Mouse (Mus musculus) adrenal gland, postnatal 4 days (tissue): ENCODE measurements at regions not wholly inside any gene's neighbourhood (a gene's known extent, or its start where the extent isn't known, plus 50 kb on each side); places are given as distances from the start of the nearest gene placed in this dataset.
"Not testable (repeated sequence)": the region's sequence is repeated elsewhere in the genome, so short reads cannot be mapped to it uniquely, and the experiment has no call there.

Source experiments
- DNase-seq, 2 experiments: peaks; one replicate each; pipeline ENCODE4 v3.0.0; 2021 to 2022; ENCODE audit warnings: low spot score in 2 of 2, mixed read lengths in 2 of 2

DNA sequence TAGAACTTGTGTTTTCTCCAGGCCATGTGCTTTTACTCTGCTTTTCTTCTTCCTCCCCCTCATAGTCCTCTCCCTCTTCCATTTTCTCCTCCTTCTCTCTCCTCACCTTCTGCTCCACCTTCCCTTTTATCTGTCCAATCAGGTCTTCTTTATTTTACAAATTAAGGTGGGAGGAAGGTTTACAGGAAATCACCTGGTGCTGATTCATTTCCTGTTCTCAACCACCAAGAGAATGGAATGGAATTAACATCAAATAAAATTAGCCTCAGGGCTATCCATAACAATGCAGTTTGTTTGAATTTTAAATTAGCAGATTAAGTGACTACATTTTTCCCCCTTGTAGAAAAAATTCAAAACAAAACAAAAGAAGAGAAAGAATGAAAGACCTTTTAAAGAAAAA is 414.3 kb upstream of the Slc39a10 start:
- DNase-seq, result no peak

DNA sequence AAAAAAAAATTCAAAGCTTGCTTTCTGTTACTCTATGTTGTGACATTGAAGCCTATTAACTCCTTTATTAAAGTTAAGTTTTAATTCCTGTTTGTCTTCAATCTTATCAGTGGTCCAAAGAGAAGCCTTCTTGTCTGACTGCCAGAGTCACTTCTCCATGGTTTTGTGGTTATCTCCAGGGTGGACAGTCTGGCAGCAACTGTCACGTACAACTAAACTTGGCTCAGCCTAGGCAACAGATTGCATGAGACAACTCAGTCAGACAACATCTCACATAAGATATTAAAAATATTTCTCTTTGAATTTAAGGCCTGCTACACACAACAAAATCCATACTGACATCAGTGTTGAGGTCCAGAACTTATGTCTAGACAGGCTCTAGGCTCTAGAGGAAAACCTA is 406.7 kb upstream of the Slc39a10 start:
- DNase-seq, result no peak

DNA sequence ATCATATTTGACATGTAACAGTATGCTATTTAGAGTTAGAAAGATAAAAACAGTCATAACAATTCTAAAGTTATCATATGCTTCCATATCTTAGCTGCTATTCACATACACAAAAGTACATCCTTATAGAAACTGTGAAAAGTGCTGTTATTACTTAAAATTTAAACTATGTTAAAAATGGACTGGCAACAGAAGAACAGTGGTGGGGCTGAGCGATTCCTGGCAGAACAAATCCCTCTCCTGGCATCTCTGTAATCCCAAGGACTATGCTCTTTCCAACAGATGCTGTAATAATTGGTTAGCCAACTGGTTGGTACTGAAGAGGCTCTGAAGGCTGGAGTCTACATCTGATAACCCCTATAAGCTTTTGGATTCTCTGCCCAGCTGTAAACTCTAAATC is 393.0 kb upstream of the Slc39a10 start:
- DNase-seq, result no peak

DNA sequence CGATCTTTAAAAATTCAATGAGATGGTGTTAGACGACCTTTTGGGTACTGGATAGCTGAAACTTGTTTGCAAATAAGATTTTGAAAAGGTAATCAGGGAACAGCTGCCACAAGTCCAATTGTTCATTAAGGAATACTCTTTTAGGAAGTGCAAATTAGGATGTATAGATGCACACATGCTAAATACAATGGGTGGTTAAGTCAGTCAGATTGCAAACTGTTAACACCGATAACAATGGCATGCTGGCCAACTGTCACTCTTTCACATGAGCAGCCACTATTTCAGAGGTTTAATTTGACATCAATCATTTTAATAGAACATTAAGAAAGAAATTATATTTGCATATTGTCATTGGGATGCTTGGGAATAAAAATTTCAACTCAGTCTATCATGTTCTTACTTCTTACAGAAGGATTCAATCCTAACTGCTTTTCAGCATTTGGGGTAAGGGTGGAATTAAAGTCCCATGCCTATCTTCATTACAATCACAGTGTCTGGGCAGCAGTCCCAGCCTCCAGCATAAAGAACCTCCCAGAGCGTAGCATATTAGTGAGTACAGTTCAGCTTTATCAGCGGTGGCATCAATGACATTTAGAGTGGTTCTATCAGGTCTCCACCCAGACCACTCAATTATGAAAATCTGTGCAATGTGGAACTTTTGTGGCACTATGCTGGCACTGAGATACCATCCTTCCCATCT is 385.8 kb upstream of the Slc39a10 start:
- no peak for DNase-seq

DNA sequence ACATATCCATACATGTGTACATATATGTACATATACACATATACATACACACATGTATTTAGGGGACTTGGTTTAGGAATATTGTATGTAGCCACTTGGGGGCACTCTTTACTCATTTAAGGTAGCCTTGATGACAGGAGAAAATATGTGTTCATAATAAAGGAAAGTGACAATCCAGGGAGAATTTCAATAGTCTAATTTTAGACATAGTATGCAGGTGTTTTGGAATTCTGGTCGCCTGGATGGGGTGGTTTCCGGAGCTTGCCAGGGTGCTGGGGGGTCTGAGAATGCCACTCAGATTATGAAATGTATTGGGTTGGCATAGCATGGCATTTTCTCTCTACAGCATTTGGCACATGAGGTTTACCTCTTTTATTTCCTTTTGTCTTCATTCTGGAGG is 385.2 kb upstream of the Slc39a10 start:
- no peak for DNase-seq

DNA sequence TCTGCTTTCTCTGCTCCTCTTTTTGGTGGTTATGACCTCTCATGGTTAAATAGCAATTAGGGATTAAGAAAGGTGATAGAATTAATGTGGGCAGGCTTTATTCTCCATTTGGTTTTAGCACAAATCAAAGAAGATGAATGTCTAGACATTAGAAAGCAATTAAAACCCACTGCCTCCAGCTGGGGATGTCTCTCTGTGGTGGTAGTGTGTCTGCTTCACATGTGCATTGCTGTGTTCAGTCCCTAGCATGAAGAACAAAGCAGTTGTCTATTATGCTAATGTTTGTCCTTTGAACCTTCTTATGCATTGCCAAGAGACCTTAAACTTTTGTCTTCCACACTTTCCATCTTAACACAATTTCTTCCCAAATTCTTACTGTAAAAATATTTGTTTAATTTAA is 379.5 kb upstream of the Slc39a10 start:
- no peak for DNase-seq

DNA sequence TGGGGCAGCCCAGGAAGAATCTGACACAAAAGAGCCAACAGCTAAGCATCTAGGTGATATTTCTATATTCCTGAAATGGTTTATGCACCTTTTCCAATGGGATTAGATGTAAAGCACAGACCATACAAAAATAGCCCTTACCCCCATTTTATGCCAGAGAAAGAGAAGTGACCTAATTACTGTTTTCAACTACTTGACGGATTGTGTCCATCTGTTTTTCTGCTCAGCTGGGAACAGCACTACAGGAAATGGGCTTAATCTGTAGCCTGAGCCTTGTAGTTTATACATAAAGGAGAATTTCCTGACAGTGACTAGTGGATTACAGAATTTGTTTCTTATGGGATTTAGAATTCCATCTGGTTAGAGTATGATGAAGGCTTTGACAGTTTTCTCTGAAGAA is 371.0 kb upstream of the Slc39a10 start:
- no peak for DNase-seq

DNA sequence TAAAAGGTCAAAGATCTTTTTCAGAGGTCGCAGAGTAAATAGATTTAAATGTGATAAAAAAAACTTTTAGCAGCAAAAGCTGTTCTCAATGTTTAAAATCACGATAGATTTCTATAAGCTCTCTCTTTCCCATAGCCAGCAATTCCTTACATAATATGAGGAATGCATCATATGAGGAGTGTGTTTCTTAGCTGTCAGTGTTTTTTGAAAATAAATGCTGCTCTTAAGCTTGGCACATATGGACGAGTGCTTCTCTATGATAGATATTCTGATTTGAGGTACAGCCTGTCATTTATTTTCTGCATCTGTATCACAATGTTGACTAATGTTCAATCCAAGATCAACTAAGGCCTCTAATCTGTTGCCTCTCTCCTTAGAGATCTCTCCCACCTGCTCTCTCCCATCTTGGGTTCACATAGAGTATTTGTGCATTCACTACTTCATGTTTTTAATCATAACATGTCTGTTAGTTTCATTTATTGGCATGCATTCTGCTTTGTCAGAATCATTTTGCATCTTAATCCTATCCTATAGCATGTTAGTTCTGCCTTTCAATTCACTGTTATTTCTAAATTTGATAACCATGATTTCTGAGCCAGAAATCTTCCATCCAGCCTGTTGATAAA is 369.0 kb upstream of the Slc39a10 start:
- no peak for DNase-seq

DNA sequence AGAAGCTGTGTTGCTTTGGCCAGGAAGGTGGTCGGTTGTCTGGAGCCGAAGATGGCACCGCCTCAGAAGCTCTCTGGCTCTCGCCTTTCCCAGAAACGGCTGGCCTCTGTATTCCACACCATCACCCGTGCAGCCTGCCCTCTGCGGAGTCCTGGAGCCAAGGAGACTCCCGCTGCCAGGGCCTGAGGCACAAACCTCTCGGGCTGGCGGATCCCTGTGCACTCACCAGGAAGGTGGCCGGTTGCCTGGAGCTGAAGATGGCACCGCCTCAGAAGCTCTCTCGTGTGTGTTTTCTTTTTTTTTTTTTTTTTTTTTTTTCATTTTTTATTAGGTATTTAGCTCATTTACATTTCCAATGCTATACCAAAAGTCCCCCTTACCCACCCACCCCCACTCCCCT is 358.1 kb upstream of the Slc39a10 start:
- not testable (repeated sequence) for DNase-seq

DNA sequence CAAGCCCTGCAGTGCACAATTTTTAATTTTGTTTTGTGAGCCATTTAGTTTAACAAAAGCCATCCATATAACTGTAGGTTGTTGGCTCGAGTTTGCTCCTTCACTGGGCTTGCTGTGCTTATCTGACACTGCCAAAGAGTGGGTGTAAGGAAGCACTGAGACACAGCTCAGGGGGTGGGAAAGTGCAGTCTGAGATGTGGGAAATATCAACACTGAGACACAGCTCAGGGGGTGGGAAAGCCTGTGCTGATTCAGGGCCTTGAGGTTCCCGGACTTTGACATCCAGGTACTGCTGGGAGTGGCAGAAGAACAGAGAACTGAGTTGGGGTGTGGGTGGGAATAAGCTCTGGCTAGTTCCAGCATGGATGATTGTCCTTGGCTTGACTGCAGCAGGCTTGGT is 324.4 kb upstream of the Slc39a10 start:
- no peak for DNase-seq

DNA sequence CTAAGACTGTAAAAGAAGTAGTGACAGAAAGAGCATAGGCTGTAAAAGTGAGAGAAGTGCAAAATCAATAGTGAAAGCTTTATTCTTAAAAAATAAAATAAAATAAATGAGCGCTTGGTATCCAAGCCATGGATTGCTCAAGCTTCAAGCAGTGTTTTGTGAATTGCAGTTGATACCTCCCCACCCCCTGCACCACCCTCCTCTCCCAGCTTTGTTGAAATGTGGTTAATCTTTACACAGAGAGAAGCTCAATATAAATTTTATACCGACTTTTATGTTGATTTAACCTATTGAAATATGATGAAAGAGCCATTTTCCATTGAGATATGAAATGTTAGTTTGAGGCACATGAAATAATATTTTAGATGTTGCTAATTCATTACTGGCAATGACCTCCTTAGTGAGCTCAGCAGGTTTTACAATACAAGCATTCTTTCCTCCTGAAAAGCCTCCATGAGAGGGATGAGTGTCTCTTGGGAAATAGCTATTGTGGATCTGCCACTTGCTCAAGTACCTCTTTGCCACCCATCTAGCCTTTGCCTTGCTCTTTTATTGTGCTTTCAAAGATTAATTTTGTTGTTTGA is 323.9 kb upstream of the Slc39a10 start:
- DNase-seq, result no peak

DNA sequence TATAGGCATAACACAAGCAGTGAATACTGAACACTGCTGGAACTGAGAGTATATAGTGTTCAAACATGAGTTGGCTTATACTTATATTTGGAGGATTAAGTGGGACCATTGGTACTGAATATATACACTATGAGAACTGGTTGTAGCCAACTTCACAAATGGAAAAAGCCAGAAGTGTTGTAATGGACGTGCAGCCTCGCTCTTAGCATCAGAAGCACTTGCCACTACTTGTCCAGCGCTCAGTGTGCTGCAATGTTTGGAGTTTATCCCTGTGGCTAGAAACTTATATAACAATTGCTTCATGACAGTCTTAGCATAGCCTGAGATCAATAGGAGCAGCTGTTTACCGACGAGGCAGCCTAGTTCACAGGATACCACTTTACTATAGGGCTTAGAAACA is 320.8 kb upstream of the Slc39a10 start:
- DNase-seq, result no peak

DNA sequence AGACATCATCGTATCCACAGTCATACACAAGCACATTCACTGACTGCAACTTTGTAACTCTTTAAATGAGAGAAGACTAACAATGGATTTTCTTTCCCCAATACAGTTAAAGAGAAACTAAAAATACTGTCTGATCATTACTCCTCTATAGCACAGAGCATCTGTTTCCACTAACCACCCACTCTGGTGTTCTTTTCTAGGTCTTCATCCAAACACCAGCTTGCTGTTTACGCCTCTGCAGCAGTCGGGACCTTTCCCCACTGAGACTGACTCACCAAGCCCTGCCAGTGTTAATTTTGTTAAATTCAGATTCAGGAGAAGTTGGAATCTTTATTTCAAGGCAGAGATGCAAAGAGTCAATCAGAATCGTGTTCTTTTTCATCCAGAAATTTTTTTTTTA is 300.3 kb upstream of the Slc39a10 start:
- DNase-seq, result no peak

DNA sequence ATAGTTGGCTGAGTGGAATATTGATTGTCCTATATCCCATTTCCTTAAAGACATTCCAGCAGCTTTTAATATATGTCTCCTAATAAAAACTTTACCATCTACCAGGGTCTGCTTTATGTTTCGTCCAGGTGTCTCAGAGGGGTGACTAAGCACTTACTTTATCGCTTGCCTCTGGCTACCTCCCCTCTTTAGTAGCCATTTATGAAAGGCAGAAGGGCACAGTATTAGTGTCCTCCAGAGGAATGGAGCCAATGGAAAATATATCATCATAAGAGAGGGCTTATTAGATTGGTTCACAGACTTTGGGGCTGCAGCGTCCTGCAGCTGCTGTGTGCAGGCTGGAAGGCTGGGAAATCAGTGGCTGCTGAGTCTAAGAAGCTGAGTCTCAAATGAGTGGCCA is 271.8 kb upstream of the Slc39a10 start:
- no peak for DNase-seq

DNA sequence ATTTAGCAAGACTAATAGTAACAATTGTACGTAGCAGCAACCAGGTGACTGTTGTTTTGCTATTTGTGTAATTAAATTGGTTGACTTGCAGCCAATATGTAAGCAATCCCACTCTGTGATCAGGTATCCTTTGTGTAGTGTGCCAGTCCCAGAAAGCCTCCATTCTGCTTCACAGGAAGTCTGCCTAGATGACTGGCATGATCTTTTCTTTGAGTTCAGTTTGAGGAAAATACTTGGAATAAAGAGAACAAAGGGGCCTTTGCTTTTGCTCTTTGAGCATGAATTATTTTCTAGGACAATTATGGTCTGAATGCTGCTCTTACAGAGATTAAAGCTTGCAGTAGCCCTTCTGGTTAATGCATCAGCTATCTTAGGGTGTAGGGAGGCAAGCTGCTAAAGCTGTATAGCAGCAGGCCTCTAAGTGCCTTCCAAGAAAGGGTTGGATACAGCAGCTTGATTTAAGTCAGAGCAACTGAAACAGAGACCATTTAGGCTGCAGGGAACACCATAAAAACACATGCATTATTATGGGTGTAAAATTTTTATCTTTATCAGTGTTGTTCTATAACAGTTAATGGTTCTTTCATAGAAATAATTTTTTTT is 271.3 kb upstream of the Slc39a10 start:
- no peak for DNase-seq

DNA sequence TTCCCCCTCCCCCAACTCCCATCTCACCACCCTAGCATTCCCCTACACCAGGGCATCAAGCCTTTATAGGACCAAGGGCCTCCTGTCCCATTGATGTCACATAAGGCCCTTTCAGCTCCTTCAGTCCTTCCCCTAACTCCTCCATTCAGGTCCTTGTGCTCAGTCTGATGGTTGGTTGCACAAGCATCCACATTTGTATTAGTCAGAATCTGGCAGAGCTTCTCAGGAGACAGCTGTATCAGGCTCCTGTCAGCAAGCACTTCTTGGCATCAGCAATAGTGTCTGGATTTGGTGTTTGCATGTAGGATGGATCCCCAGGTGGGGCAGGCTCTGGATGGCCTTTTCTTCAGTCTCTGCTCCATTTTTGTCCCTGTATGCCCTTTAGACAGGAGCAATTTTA is 237.4 kb upstream of the Slc39a10 start:
- DNase-seq, result not testable (repeated sequence)

DNA sequence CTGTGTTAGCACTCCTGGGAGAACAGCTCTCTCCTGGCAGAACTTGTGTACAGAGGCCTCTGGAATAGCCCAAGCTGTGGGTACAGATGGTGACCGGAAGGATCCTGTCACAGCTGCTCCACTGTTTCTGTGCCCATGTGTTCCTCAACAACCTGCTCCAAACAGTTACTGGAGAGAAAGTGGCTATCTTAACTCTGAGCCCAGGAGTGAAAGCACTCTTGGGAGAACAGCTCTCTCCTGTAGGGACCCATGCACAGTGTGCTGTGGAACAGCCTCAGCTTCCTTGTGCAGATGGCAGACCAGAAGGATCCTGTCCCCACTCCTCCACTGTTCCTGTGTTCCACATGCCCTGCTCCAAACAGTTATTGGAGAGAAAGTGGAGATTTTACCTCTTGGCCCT is 227.0 kb upstream of the Slc39a10 start:
- no peak for DNase-seq

DNA sequence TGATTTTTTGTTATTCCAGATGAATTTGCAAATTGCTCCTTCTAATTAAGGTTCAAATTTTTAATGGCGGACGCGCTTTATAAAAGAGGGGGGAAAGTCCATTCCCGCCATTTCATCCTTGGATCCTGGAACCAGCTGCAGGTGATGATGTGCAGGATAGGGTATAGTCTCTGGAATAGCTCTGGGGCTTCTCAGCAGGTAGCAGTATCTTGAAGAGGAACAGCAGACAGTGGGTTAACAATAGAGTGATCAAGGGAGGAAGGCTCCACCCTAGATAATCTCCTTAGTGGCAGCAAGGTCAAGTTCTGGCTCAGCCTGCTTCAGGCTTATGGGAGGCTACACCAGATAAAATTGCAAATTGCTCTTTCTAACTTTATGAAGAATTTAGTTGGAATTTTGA is 224.0 kb upstream of the Slc39a10 start:
- not testable (repeated sequence) for DNase-seq

DNA sequence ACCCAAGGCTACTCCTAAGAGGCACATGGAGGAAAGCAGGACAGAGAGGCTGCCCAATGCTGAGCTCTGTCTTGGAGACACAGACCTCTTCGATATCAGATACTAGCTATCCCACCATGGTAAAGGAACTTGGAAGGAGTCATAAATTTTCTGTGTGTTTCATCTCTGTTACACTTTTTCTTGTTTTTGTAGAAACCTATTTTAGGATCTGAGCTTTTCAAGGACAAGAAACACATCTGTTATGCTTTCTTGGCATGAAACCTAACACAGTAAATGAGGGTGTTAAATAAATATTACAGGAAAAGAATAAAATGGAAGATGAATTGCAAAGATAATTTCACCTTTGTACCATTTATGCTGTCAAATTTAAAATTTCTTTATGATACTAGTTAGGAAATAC is 219.8 kb upstream of the Slc39a10 start:
- DNase-seq, result no peak

DNA sequence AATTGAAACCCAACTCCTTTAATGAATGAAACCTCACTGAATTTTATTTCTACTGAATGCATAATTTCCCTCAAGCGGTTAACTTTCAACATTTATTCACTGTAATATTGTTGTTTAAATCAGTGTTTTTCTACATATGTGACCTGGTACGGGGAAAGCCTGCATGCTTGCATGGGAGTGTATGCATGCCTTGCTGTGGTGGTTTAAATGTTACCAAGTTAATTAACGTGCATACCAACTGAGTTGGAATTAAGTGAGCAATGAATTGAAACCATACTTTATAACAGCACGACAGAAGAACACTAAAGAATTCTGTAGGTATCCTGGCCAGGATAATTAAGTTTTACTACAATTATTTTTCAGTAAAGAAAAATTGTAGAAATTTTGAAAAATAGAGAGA is 211.4 kb upstream of the Slc39a10 start:
- DNase-seq, result no peak

DNA sequence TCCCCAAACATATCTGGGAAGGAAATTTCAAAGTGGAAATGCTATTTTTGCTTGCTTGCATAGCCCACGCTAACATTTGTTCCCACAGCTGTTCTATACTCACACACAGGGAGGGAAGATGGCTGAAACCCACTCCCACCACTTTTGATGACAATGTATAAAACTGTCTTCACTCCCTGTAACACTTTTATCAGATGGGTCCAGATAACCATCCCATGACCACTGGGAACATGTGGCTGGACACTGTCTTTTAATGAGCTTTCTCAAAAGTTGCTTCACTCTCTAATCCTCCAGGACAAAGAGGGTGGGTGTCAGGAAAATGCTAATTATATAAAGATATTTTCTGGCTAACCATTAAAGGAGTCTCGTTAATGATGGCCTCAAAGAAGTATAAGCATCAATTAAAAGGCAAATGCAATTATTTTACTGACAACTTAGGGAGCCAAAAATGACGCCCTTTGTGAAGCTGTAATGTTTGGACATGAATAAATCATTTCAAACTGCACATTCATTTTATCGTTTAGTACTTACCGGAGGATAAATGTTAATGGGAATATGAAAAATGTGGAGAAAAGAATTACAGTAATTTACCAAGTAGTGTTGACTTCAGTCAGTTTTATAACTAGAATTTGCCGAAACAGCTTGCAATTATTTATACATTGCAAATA is 210.8 kb upstream of the Slc39a10 start:
- DNase-seq, result no peak
